Mouse (Mus musculus): Measurements from ENCODE around the gene Olfr1349. TPM values are rescaled to one million over a fixed set of nuclear protein-coding genes. Genes with fewer than 3 reads are reported as not detected.
"Not testable (repeated sequence)": the region's sequence is repeated elsewhere in the genome, so short reads cannot be mapped to it uniquely, and the experiment has no call there.

The Olfr1349 gene
- polyA plus RNA-seq (2012; rRNA removed), result 0.04 and 0.07 TPM in 2 replicates

GRCm38 (mm10) chr7:6522850-6523249, at the start of gene Olfr1349:
Gene Olfr1349, minus strand, starts transcription at chr7:6522950.
- no peak for DNase-seq (ENCODE audit: low read depth)
- TF ChIP-seq CTCF (IDR thresholded peaks at IDR 0.05; ENCODE audit: borderline replicate concordance, extremely low read depth, insufficient read depth, insufficient read length) (no peak), POLR2A (IDR thresholded peaks at IDR 0.05; ENCODE audit: borderline replicate concordance, extremely low read depth, insufficient read depth, insufficient read length, poor library complexity, severe bottlenecking) (no peak)

- TF ChIP-seq CTCF (IDR thresholded peaks at IDR 0.05; ENCODE audit: borderline replicate concordance, extremely low read depth, insufficient read depth, insufficient read length), result no peak
- TF ChIP-seq POLR2A (IDR thresholded peaks at IDR 0.05; ENCODE audit: borderline replicate concordance, extremely low read depth, insufficient read depth, insufficient read length, poor library complexity, severe bottlenecking), result no peak
Measured at GRCm38 (mm10) chr7:6564541-6564940, 41.8 kb upstream of the Olfr1349 start, which contains the start of gene Olfr1350. Gene Olfr1350, plus strand, starts transcription at chr7:6564841.

GRCm38 (mm10) chr7:6526141-6526540, 3.4 kb upstream of the Olfr1349 start:
- TF ChIP-seq CTCF (IDR thresholded peaks at IDR 0.05; ENCODE audit: borderline replicate concordance, extremely low read depth, insufficient read depth, insufficient read length) (peak; percentile 52; the same call in 1 of the 2 replicates), POLR2A (IDR thresholded peaks at IDR 0.05; ENCODE audit: borderline replicate concordance, extremely low read depth, insufficient read depth, insufficient read length, poor library complexity, severe bottlenecking) (no peak)
- DNase-seq (ENCODE audit: low read depth), result peak; percentile 0

More at GRCm38 (mm10) chr7:6564541-6564940, 41.8 kb upstream of the Olfr1349 start, which contains the start of gene Olfr1350:
- DNase-seq (ENCODE audit: low read depth), result no peak

GRCm38 (mm10) chr7:6525001-6525400, 2.3 kb upstream of the Olfr1349 start:
- no peak for DNase-seq (ENCODE audit: low read depth)
- TF ChIP-seq POLR2A (IDR thresholded peaks at IDR 0.05; ENCODE audit: borderline replicate concordance, extremely low read depth, insufficient read depth, insufficient read length, poor library complexity, severe bottlenecking), result no peak
- no peak for TF ChIP-seq CTCF (IDR thresholded peaks at IDR 0.05; ENCODE audit: borderline replicate concordance, extremely low read depth, insufficient read depth, insufficient read length)

GRCm38 (mm10) chr7:6521666-6522065, 1.1 kb downstream of the Olfr1349 start:
- TF ChIP-seq POLR2A (IDR thresholded peaks at IDR 0.05; ENCODE audit: borderline replicate concordance, extremely low read depth, insufficient read depth, insufficient read length, poor library complexity, severe bottlenecking), result no peak
- TF ChIP-seq CTCF (IDR thresholded peaks at IDR 0.05; ENCODE audit: borderline replicate concordance, extremely low read depth, insufficient read depth, insufficient read length), result no peak
- no peak for DNase-seq (ENCODE audit: low read depth)

- no peak for DNase-seq (ENCODE audit: low read depth)
- TF ChIP-seq POLR2A (IDR thresholded peaks at IDR 0.05; ENCODE audit: borderline replicate concordance, extremely low read depth, insufficient read depth, insufficient read length, poor library complexity, severe bottlenecking) (no peak), CTCF (IDR thresholded peaks at IDR 0.05; ENCODE audit: borderline replicate concordance, extremely low read depth, insufficient read depth, insufficient read length) (no peak)
Measured at GRCm38 (mm10) chr7:6508648-6509047, 14.1 kb downstream of the Olfr1349 start, which contains the start of gene Olfr1348. Gene Olfr1348, minus strand, starts transcription at chr7:6508748.

- DNase-seq (ENCODE audit: low read depth), result no peak
- TF ChIP-seq CTCF (IDR thresholded peaks at IDR 0.05; ENCODE audit: borderline replicate concordance, extremely low read depth, insufficient read depth, insufficient read length), result no peak
- TF ChIP-seq POLR2A (IDR thresholded peaks at IDR 0.05; ENCODE audit: borderline replicate concordance, extremely low read depth, insufficient read depth, insufficient read length, poor library complexity, severe bottlenecking), result no peak
Measured at GRCm38 (mm10) chr7:6499655-6500054, 23.1 kb downstream of the Olfr1349 start, which contains the start of gene Olfr1347. Gene Olfr1347, minus strand, starts transcription at chr7:6499755.

GRCm38 (mm10) chr7:6486841-6487240, 35.9 kb downstream of the Olfr1349 start, which contains the start of gene Olfr5:
Gene Olfr5, minus strand, starts transcription at chr7:6486941.
- no peak for DNase-seq (ENCODE audit: low read depth)
- no peak for TF ChIP-seq POLR2A (IDR thresholded peaks at IDR 0.05; ENCODE audit: borderline replicate concordance, extremely low read depth, insufficient read depth, insufficient read length, poor library complexity, severe bottlenecking)
- no peak for TF ChIP-seq CTCF (IDR thresholded peaks at IDR 0.05; ENCODE audit: borderline replicate concordance, extremely low read depth, insufficient read depth, insufficient read length)

- DNase-seq (ENCODE audit: low read depth), result not testable (repeated sequence)
Measured at GRCm38 (mm10) chr7:6477633-6478032, 45.1 kb downstream of the Olfr1349 start.

GRCm38 (mm10) chr7:6466951-6467350, 55.8 kb downstream of the Olfr1349 start, which contains the start of gene Olfr1346:
Gene Olfr1346, plus strand, starts transcription at chr7:6467101.
- no peak for DNase-seq (ENCODE audit: low read depth)
- TF ChIP-seq POLR2A (IDR thresholded peaks at IDR 0.05; ENCODE audit: borderline replicate concordance, extremely low read depth, insufficient read depth, insufficient read length, poor library complexity, severe bottlenecking) (no peak), CTCF (IDR thresholded peaks at IDR 0.05; ENCODE audit: borderline replicate concordance, extremely low read depth, insufficient read depth, insufficient read length) (no peak)

Other genes with a start within 250 kb of the Olfr1349 start
- gene Zfp667, start 236.4 kb downstream of the Olfr1349 start, polyA plus RNA-seq (2012; rRNA removed), result 5.9 and 7.6 TPM in 2 replicates
- 9.5 and 9.9 TPM in 2 replicates for gene Zfp583, start 191.7 kb downstream of the Olfr1349 start, polyA plus RNA-seq (2012; rRNA removed)
- 2.5 and 4.2 TPM in 2 replicates for gene Gm3854, start 179.2 kb downstream of the Olfr1349 start, polyA plus RNA-seq (2012; rRNA removed)
- 2.4 and 3.0 TPM in 2 replicates for gene Zfp78, start 159.7 kb downstream of the Olfr1349 start, polyA plus RNA-seq (2012; rRNA removed)
- gene Zfp28, start 139.7 kb downstream of the Olfr1349 start, polyA plus RNA-seq (2012; rRNA removed), result 14.5 and 17.9 TPM in 2 replicates
- 4.5 and 7.5 TPM in 2 replicates for gene Smim17, start 124.2 kb downstream of the Olfr1349 start, polyA plus RNA-seq (2012; rRNA removed)
- 0.37 and 0.44 TPM in 2 replicates for gene Gm20715, start 112.7 kb downstream of the Olfr1349 start, polyA plus RNA-seq (2012; rRNA removed)
- 0.63 and 0.98 TPM in 2 replicates for gene Olfr1344, start 84.3 kb downstream of the Olfr1349 start, polyA plus RNA-seq (2012; rRNA removed)
- gene Olfr1336, start 66.8 kb downstream of the Olfr1349 start, polyA plus RNA-seq (2012; rRNA removed), result not detected in 2 replicates
- not detected in 2 replicates for gene Olfr1346, start 55.8 kb downstream of the Olfr1349 start, polyA plus RNA-seq (2012; rRNA removed)
- gene Olfr5, start 36.0 kb downstream of the Olfr1349 start, polyA plus RNA-seq (2012; rRNA removed), result not detected in 2 replicates
- not detected in 2 replicates for gene Olfr1347, start 23.2 kb downstream of the Olfr1349 start, polyA plus RNA-seq (2012; rRNA removed)
- gene Olfr1348, start 14.2 kb downstream of the Olfr1349 start, polyA plus RNA-seq (2012; rRNA removed), result not detected in 2 replicates
- gene Olfr1350, start 41.9 kb upstream of the Olfr1349 start, polyA plus RNA-seq (2012; rRNA removed), result not detected in 2 replicates
- 13.2 and 18.1 TPM in 2 replicates for gene Zim1, start 173.5 kb upstream of the Olfr1349 start, polyA plus RNA-seq (2012; rRNA removed)
- 58.8 and 88.4 TPM in 2 replicates for gene Peg3, start 207.5 kb upstream of the Olfr1349 start, polyA plus RNA-seq (2012; rRNA removed)
- 21.1 and 38.4 TPM in 2 replicates for gene Usp29, start 207.6 kb upstream of the Olfr1349 start, polyA plus RNA-seq (2012; rRNA removed)